Mouse (Mus musculus): ENCODE measurements around the gene Rab3b. TPM values are rescaled to one million over a fixed set of nuclear protein-coding genes. Genes with fewer than 3 reads are reported as not detected.
"Not testable (repeated sequence)": the region's sequence is repeated elsewhere in the genome, so short reads cannot be mapped to it uniquely, and the experiment has no call there.

The Rab3b gene
- polyA plus RNA-seq, 3 experiments from 2014 or later: 0.45 TPM; not detected in 2

DNA sequence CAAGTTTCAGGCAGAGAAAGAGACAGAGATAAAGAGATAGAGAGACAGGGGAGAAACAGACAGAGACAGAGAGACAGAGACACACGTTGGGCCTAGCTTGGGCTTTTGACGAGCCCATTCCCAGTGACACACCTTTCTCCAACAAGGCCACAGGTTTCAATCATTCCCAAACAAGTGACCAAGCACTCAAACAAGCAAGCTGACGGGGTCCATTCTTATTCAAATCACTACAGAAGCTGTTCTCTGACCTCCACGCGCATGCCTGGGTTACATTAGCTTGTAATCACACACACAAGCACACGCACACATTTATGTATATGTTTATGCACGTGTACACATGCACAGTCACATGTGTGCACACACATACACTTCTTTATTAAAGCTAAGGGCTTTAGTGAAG is 21.6 kb downstream of the Rab3b start:
- ATAC-seq: no peak

GRCm38 (mm10) chr4:108902886-108903285 is 24.0 kb downstream of the Rab3b start:
- ATAC-seq: no peak

DNA sequence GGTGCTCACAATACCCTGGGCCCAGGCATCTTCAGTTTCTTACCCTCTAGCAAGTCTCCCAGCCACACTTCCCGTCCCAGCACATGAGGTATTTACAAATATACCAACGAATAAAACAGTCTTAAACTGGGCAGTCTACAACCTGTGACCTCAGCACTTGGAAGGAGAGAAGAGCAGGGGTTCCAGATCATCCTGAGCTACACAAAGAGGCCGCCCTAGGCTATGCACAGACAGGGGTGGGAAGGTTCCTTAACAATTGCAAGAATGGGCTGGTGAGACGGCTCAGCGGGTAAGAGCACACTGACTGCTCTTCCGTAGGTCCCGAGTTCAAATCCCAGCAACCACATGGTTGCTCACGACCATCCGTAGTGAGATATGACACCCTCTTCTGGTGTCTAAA is 24.5 kb downstream of the Rab3b start:
- no peak for ATAC-seq

- no peak for ATAC-seq
Measured at GRCm38 (mm10) chr4:108904076-108904475, 25.2 kb downstream of the Rab3b start.

DNA sequence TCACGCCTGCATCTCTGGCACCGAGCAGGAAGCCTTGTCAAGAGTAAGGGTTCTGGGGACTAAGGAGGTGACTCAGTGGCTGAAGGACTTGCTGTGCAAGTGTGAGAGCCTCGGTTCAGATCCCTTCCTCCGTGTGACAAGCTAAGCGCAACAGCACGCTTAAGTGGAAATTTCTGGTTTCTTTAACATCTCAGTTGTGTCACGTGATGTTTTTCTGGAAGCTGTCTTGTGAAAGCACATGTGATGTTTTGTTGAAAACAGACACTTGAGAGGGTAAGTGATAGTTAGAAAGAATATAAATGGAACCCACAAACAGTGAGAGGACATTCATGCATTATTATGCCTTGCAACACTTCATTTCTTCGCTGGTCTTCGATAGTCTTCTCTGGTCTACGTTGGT is 25.9 kb downstream of the Rab3b start:
- ATAC-seq: no peak

DNA sequence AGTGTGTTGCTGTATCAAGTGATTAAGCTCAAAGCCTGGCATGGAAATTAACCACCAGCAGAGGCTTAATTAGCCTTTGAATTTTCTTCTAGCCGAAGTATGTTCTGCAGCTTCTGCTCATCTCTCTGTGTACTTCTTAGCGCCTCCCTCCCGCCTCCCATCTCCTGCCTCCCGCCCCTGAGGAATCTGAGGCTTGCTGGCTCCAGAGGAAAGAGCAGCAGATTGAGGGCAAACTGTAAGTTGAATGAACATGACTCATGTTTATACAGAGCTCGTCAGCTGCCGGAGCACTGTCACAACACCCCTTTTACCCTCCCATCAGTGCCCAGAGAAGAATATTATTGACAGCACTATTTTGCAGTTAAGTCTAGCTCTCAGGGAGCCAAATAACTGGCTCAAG is 27.0 kb downstream of the Rab3b start:
- no peak for ATAC-seq

DNA sequence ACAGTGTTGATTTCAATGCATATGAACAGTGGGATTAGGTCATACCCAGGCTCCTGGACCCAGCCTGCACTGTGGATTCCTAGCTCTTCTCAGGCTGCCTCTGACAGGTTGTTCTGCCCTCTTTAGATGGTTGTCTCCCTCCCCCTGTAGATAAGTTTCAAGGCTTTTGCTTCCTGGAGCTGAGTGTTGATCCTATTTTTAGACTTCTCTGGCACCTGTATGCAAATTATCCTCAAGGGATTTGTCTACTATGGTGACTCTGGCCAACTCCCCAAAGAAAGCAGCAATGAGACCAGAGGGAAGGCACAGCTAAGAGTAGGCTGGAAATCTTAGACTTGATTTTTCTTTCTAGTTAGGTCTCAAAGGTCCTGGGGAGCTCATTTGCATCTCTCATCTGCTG is 28.6 kb downstream of the Rab3b start:
- no peak for ATAC-seq

GRCm38 (mm10) chr4:108909872-108910425 is 31.1 kb downstream of the Rab3b start:
- no peak for ATAC-seq

- ATAC-seq: no peak
Measured at GRCm38 (mm10) chr4:108911866-108912265, 33.0 kb downstream of the Rab3b start.

GRCm38 (mm10) chr4:108913180-108913579 is 34.3 kb downstream of the Rab3b start:
- no peak for ATAC-seq

DNA sequence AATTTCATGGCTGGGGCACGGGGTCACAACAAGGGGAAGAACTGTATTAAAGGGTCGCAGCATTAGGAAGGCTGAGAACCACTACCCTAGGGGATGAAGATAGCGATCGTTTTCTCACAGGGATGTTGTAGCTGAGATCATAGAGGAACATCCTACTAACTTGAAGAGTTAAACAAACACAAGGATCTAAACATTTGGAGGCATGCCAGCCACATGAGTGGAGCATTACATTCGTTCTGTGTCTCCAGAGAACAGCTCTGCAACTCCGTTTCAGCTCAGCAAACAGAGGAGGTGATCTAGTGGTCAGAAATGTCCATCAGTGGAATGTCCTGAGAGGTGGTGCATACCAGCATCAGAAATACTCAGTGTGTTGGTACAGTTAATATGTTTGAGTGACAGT is 35.5 kb downstream of the Rab3b start:
- ATAC-seq: no peak

GRCm38 (mm10) chr4:108915101-108915500 is 36.2 kb downstream of the Rab3b start:
- no peak for ATAC-seq

- no peak for ATAC-seq
Measured at GRCm38 (mm10) chr4:108917654-108918053, 38.8 kb downstream of the Rab3b start.

DNA sequence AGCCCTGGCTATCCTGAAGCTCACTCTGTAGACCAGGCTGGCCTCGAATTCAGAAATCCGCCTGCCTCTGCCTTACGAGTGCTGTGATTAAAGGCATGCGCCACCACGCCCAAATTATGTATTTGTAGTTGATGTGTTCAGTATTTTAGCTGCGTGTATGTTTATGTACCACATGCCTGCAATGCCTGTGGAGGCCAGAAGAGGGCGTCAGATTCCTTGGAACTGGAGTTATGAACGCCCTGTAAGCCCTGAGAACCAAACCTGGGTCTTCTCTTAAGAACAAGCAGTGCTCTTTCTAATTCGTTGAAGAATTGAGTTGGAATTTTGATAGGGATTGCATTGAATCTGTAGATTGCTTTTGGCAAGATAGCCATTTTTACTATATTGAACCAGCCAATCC is 49.1 kb downstream of the Rab3b start:
- ATAC-seq: not testable (repeated sequence)

GRCm38 (mm10) chr4:108933163-108933562 is 54.3 kb downstream of the Rab3b start:
- ATAC-seq: no peak

DNA sequence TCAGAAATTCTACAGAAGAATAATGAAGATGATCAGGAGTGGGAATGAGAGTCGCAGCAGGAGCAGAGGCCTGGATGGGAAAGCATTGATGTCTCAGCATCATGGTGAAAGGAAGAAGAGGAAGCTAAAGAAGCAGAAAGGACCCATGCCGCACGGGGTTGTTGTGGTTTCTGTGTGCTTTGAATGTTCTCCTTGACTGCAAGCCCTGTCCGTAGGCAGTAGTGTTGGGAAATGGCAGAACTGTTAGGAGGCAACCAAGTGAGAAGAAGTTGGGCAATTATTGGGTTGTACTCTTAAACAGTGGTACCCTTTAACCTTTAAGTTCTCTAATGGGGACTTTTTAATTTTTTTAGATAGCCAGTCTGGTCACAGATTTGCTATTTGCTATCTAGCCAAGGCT is 56.0 kb downstream of the Rab3b start:
- ATAC-seq: no peak

DNA sequence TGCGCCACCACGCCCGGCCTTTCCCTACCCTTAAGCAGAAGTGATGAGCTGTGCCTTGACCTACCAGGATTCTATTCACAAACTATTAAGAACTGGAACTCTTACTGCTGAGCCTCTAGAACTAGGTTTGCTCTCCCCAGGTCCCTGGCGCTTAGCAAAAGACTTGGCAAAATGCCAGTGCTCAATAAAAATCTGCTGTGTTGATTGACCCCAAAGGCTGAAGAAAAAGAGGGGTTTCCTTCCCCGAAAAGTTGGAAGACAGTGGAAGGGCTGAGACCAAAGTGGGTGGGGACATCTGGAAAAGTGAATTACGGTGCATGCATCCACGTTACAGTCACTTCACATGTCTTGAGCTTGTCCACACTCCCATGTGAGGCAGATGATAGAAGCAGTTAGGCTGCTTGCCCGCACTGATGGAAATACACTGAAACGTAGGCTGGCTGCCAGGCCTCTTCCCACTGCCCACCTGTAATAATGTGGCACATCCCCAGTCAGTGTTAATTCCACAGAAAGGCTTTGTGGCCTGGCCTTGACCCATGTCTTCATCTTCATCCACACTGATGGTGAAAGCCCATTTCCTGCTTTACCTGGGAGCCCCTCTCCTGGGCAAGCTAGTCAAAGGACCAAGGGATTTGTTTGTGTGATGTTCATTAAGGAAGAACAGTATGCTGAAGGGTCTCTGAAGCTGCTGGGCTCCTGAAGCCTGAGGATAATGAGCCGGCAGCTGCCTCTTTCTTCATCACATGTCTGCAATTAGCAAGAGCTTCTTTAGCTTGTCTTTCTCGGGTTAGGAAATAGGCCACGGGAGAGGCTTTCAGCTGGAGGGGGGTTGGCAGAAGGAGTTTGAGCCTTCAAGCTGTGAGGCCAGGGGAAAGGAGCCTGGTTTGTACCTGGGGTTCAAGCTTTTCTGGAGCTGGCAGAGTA is 59.2 kb downstream of the Rab3b start:
- ATAC-seq: no peak

GRCm38 (mm10) chr4:108940681-108941473 is 62.0 kb downstream of the Rab3b start:
- ATAC-seq: no peak

DNA sequence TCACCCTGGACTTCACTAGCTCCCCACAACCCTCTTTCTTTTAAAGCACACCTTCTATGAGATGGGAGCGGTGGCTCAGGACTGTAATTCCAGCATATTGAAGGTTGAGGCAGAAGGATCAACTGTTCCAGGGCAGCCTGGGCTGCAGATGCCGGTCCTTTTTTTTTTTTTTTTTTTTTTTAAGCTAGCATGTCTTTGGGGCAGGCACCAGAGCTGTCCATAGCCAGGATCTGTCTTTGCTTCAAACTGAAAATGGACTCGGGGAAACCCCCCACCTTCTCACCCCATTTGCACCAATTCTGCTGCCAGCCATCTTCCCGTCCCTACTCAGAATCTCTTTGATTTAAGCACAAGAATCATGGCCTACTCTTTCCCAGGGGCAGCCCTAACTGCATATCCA is 63.3 kb downstream of the Rab3b start:
- no peak for ATAC-seq

- ATAC-seq: no peak
Measured at GRCm38 (mm10) chr4:108942986-108943720, 64.3 kb downstream of the Rab3b start.

- no peak for ATAC-seq
Measured at GRCm38 (mm10) chr4:108949168-108949567, 70.3 kb downstream of the Rab3b start.

DNA sequence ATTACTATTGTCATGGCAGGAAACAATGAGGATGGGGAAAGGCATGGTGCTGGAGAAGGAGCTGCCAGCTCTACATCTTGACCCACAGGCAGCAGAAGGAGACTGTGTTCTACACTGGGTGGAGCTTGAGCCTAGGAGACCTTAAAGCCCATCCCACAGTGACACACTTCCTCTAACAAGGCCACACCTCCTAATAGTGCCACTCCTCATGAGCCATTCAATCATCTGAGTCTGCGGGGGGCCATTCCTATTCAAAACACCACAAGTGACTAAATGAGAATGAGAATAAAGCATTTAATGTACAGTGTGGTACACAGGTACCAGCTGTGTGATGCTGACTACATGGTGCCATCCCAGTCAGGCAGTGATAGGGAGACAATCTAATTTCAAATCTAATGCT is 71.3 kb downstream of the Rab3b start:
- no peak for ATAC-seq

- ATAC-seq: no peak
Measured at GRCm38 (mm10) chr4:108951663-108952062, 72.8 kb downstream of the Rab3b start.

Measured in inflammation-experienced regulatory T-cells, adult 6 months (primary cell).